Mouse (Mus musculus) erythroblast, embryonic 14.5 days (primary cell): Measurements from ENCODE around the gene Grm7. TPM values are rescaled to one million over a fixed set of nuclear protein-coding genes. Genes with fewer than 3 reads are reported as not detected.

Experiments
- H3K27me3 ChIP-seq: 2 replicates; pipeline ENCODE4 v1.6.1; 2012; ENCODE audit warnings: inconsistent platforms; ENCODE audit not compliant: control insufficient read depth
- H3K36me3 ChIP-seq: 2 replicates; pipeline ENCODE4 v1.6.1; 2012; ENCODE audit warnings: mild to moderate bottlenecking, inconsistent platforms; ENCODE audit not compliant: control insufficient read depth
- H3K4me1 ChIP-seq: 2 replicates; pipeline ENCODE4 v1.6.1; 2012; ENCODE audit warnings: inconsistent platforms; ENCODE audit not compliant: control insufficient read depth
- H3K4me3 ChIP-seq: replicated peaks from 2 replicates; pipeline ENCODE3; 2012; ENCODE audit warnings: moderate library complexity, mild to moderate bottlenecking, inconsistent platforms
- H3K9me3 ChIP-seq: 2 replicates; pipeline ENCODE4 v1.6.1; 2012; ENCODE audit warnings: low read length, inconsistent platforms, mixed read lengths; ENCODE audit not compliant: control insufficient read depth
- GATA1 ChIP-seq: IDR thresholded peaks from 2 replicates; pipeline ENCODE4 v1.6.1; 2012; ENCODE audit warnings: low read length, inconsistent platforms, mixed read lengths
- TAL1 ChIP-seq: IDR thresholded peaks from 3 replicates; pipeline ENCODE4 v1.6.1; 2012; ENCODE audit warnings: low read length, inconsistent platforms, mixed read lengths
- polyA plus RNA-seq: library from polyadenylated mRNA; stranded (reverse); fragments of >175 nt; gene quantifications from 2 replicates; pipeline ENCODE4 v1.2.3, GENCODE M21; 2012

Grm7 gene
- polyA plus RNA-seq, 1 experiment = 0.01 TPM

DNA sequence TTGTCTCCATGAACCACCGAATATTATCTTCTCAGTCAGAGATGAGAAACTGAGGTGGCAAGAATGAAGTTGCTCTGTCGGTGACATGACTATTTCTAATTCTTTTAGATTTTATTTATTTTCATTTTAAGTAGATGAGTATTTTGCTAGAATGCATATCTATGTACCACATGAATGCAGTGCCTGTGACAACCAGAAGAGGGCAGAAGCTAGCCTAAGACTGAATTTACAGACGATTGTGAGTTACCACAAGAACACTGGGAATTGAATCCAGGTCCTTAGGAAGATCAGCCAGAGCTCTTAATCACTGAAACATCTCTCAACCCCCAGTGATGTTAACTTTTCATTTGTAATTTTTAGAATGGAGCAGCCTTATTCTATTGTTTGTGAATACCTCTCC, 412.4 kb downstream of the Grm7 start:
- Histone ChIP-seq H3K27me3 (no peaks in the 10 kb centered on the region), H3K4me1 (no peaks in the 10 kb centered on the region), H3K4me3 (no peak overlapping the region), H3K36me3 (no peaks in the 10 kb centered on the region), H3K9me3 (peaks cover 5% of the 10 kb centered on the region; the same call in 1 of the 2 replicates)
- TF ChIP-seq TAL1 = no peak
- no peak for TF ChIP-seq GATA1

DNA sequence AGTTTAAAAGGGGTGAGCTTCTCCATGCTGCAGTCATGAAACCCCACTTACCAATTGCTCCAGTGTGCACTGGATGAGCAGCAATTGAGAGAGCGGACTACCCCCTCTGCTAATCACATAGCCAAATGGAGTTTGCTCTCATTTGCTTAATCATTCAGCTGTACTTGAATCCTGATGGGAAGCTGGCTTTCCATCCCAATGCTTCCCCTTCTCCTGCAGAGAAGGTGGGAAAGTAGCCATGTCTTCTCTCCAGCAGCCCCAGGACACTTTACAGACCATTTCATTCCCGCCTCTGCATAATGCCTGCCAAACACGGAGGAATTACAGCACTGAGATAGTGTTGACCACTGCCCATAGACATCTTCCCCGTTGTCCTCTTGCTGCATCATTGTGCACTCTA, 414.6 kb downstream of the Grm7 start:
- H3K4me3 ChIP-seq = no peak overlapping the region
- peaks cover 5% of the 10 kb centered on the region; the same call in 1 of the 2 replicates for H3K9me3 ChIP-seq
- no peaks in the 10 kb centered on the region for H3K27me3 ChIP-seq
- no peak for TF ChIP-seq GATA1
- no peak for TF ChIP-seq TAL1
- no peaks in the 10 kb centered on the region for H3K4me1 ChIP-seq
- no peaks in the 10 kb centered on the region for H3K36me3 ChIP-seq

DNA sequence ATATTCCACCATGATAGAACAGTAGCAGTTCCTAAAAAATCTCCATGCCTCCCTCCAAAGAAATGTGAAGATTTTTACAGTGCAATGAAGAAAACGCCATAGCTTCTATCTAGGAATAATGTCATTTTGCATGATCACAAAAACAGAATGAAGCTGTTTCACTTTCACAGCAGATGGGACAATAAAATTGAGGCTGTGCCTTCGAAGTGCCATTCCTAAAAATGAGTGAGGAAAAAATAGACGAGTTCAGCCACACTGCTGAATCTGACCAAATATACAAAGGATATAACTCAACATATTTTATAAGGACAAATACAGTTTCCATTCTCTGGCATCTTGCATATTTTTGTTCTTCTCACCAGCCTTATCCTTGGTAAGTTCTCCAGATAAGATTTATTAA, 439.2 kb downstream of the Grm7 start:
- Histone ChIP-seq H3K36me3 (no peaks in the 10 kb centered on the region), H3K4me3 (no peak overlapping the region), H3K9me3 (no peaks in the 10 kb centered on the region), H3K27me3 (no peaks in the 10 kb centered on the region), H3K4me1 (no peaks in the 10 kb centered on the region)
- TF ChIP-seq TAL1 (no peak), GATA1 (no peak)

DNA sequence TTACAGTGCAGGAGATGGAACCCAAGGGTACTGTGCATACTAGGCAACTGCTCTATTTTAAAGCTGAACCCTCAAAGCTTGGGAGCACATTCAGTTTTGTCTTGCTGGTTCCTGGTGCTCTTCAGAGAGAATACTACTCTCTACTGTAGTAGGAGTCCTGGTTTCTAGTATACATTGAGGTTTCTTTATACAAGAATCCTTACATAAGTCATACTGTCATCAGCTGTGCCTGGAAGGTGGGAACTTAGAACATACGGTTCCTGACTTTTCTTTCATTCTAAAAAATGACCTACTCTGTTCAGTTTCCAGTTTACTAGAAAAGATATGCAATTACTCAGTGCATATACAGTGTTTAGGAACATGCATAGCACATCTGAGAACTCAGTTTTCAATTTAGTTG, 449.4 kb downstream of the Grm7 start:
- Histone ChIP-seq H3K4me3 (no peak overlapping the region), H3K36me3 (no peaks in the 10 kb centered on the region), H3K4me1 (no peaks in the 10 kb centered on the region), H3K9me3 (peaks cover 3% of the 10 kb centered on the region; the same call in 1 of the 2 replicates), H3K27me3 (no peaks in the 10 kb centered on the region)
- TF ChIP-seq GATA1 (no peak), TAL1 (no peak)

DNA sequence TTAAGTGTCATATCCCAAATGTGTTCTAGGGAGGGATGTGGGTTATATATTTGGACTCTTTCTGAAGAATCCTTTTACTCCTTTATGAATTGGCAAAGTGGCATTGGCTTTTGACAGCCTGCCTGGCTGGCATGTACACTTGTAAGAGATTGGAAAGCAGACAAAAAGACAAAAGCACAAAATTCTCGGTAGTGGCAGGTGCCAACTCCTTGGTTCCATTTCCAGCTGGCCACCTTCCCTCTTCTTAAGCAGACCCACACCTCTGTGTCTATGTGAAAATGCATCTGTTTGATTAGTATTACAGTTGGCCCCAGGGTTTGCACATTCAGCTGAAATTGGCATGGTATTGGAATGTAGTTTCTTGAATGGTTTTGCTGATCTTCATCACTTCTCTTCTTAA, 460.1 kb downstream of the Grm7 start:
- Histone ChIP-seq H3K4me1 (no peaks in the 10 kb centered on the region), H3K9me3 (peaks cover 2% of the 10 kb centered on the region; the same call in 1 of the 2 replicates), H3K27me3 (no peaks in the 10 kb centered on the region), H3K4me3 (no peak overlapping the region), H3K36me3 (no peaks in the 10 kb centered on the region)
- TF ChIP-seq TAL1 = no peak
- TF ChIP-seq GATA1 = no peak

DNA sequence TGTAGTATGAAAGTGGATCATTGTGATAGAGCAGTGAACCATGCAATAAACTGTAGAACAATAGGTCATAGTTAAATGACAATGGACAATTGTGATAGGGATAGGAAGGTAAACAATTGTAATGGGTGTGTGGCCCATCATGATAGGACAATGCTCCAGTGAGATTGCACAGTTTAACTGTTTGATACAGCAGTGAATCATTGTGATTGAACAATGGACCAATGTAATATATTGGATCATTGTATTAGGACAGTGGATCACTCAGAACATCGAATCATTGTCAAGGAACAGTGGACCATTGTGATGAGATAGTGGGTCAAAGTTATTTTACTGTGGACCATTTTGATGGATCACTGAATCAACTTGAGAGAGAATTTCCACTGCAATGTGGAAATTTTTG, 515.7 kb downstream of the Grm7 start:
- H3K9me3 ChIP-seq = peaks cover 2% of the 10 kb centered on the region; the same call in 1 of the 2 replicates
- TF ChIP-seq GATA1 (no peak), TAL1 (no peak)
- H3K4me1 ChIP-seq = no peaks in the 10 kb centered on the region
- H3K27me3 ChIP-seq = no peaks in the 10 kb centered on the region
- no peaks in the 10 kb centered on the region for H3K36me3 ChIP-seq
- H3K4me3 ChIP-seq = no peak overlapping the region

DNA sequence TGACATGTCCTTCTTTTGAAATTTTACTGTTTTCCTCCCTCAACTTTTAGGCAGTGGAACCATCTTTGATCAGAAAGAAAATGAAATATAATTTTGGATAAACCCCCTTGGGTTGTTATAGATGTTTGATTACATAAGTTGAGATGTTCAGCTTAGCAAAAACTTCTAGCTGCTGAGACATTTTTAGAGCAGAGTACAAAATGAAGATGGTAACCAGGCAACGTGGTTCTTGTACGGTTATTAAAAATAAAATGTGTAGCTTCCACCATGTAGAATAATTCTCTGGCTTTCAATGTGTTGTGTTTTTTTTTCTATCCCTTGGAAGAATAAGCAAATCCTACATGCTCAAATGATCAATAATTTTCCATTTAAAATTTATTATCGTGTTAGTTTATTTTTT, 550.0 kb downstream of the Grm7 start:
- H3K4me3 ChIP-seq = no peak overlapping the region
- H3K9me3 ChIP-seq = no peaks in the 10 kb centered on the region
- no peak for TF ChIP-seq TAL1
- TF ChIP-seq GATA1 = no peak
- H3K27me3 ChIP-seq = no peaks in the 10 kb centered on the region
- H3K4me1 ChIP-seq = no peaks in the 10 kb centered on the region
- H3K36me3 ChIP-seq = no peaks in the 10 kb centered on the region

DNA sequence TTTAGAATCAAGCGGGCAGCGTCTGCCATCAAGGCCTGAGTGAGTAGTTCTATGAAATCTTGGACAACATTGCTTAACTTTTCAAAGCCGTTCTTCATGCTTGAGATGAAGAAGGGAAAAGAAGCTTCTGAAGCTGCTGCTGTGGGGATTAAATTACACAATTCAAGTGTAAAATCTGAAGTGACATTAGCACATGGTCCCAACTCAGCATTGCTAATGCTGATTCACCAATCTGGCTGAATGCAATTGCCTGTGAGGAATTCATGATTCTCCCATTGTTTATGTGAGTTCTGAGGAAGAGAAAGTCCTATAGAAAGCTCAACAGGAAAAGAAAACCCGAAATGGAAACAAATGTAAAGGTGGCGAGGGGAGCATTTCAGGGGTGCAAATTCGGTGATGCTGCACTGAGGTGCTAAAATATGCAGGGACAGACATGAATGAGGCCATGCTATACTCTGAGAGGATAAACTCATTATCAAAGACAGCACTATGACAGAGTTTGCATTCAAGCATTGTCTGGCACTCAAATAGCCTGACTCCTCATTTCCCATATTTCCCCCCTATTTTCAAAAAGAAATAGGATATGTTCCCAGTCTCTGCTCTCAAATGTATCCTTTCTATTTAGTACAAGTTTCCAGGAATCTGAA, 575.8 kb downstream of the Grm7 start:
- TF ChIP-seq TAL1 (no peak), GATA1 (no peak)
- H3K27me3 ChIP-seq = no peaks in the 10 kb centered on the region
- H3K4me3 ChIP-seq = no peak overlapping the region
- H3K36me3 ChIP-seq = no peaks in the 10 kb centered on the region
- peaks cover 3% of the 10 kb centered on the region for H3K9me3 ChIP-seq
- no peaks in the 10 kb centered on the region for H3K4me1 ChIP-seq

DNA sequence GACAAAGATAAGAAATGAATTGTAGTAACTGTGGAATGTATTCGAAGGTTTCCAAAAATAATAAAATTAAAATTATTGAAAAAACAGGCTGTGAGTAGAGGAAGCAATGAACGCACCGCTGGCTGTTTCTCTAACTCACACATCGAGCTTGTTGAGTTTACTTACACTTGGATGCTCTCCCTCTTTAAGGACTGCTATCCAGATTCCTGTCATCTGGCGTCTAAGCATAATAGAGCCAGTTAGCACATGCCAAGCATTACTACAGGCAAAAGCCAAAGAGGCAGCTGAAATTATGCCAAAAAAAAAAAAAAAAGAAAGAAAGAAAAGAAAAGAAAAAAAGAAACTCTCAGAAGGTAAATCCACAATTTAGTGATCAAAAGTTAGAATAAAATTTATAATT, 609.8 kb downstream of the Grm7 start:
- H3K27me3 ChIP-seq = no peaks in the 10 kb centered on the region
- TF ChIP-seq GATA1 = no peak
- no peak for TF ChIP-seq TAL1

DNA sequence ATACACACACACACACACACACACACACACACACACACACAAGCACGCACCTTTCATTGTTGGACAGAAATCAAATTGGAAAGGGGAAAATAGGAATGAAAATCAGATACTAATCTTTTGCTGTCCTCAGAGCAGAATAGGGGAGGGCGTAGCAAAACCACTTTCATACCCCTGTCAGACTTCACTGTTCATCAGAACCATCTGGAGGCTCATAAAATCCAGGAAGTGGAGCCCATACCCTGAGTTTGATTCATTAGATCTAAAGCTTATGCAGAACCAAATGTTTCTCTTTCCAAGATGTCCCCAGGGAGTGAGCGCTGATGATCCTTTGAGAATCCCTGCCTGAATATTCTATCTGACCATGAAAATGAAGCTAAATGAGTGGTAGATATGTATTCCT, 611.6 kb downstream of the Grm7 start:
- Histone ChIP-seq H3K27me3 (no peaks in the 10 kb centered on the region), H3K9me3 (0 out of 2 replicates have a peak, but pooled peaks cover 2% of the 10 kb centered on the region), H3K4me3 (no peak overlapping the region), H3K4me1 (no peaks in the 10 kb centered on the region), H3K36me3 (no peaks in the 10 kb centered on the region)
- TF ChIP-seq TAL1 (no peak), GATA1 (no peak)

More for the DNA sequence above, 609.8 kb downstream of the Grm7 start:
- 0 out of 2 replicates have a peak, but pooled peaks cover 2% of the 10 kb centered on the region for H3K9me3 ChIP-seq
- no peak overlapping the region for H3K4me3 ChIP-seq
- no peaks in the 10 kb centered on the region for H3K4me1 ChIP-seq
- no peaks in the 10 kb centered on the region for H3K36me3 ChIP-seq
